Mouse (Mus musculus): ENCODE measurements around the gene Dnajc25. TPM values are rescaled to one million over a fixed set of nuclear protein-coding genes. Genes with fewer than 3 reads are reported as not detected.

Gene Dnajc25
- polyA plus RNA-seq, 1 experiment from 2014 or later, result 11.0 TPM

- no peaks in the 10 kb centered on the region for H3K36me3 ChIP-seq
- no peak overlapping the region for H3K9ac ChIP-seq
- ATAC-seq (ENCODE audit: insufficient number of reproducible peaks, insufficient read depth, low FRiP score, low TSS enrichment), result no peak
- no peaks in the 10 kb centered on the region for H3K9me3 ChIP-seq
- WGBS, result 69% methylated on average over 6 of the region's 6 CpGs
- no peak overlapping the region for H3K27ac ChIP-seq
- no peak overlapping the region for H3K4me2 ChIP-seq (replicated peaks)
- H3K4me3 ChIP-seq, result no peak overlapping the region
- H3K4me1 ChIP-seq, result peaks cover 20% of the 10 kb centered on the region
- H3K27me3 ChIP-seq, result no peaks in the 10 kb centered on the region
These were observed 12.2 kb downstream of the Dnajc25 start for GRCm38 (mm10) chr4:59007016-59007415.

GRCm38 (mm10) chr4:59007974-59008373, 13.1 kb downstream of the Dnajc25 start:
- no peak overlapping the region for H3K9ac ChIP-seq
- H3K4me3 ChIP-seq, result no peak overlapping the region
- H3K4me1 ChIP-seq, result peaks cover 17% of the 10 kb centered on the region
- ATAC-seq (ENCODE audit: insufficient number of reproducible peaks, insufficient read depth, low FRiP score, low TSS enrichment), result no peak
- H3K36me3 ChIP-seq, result no peaks in the 10 kb centered on the region
- 63% methylated on average over 5 of the region's 5 CpGs for WGBS
- H3K9me3 ChIP-seq, result no peaks in the 10 kb centered on the region
- H3K27me3 ChIP-seq, result no peaks in the 10 kb centered on the region
- no peak overlapping the region for H3K27ac ChIP-seq
- H3K4me2 ChIP-seq (replicated peaks), result no peak overlapping the region

GRCm38 (mm10) chr4:59009186-59009585, 14.3 kb downstream of the Dnajc25 start:
- ATAC-seq (ENCODE audit: insufficient number of reproducible peaks, insufficient read depth, low FRiP score, low TSS enrichment), result no peak
- WGBS, result 86% methylated on average over 7 of the region's 7 CpGs
- H3K27me3 ChIP-seq, result no peaks in the 10 kb centered on the region
- H3K4me3 ChIP-seq, result no peak overlapping the region
- H3K4me1 ChIP-seq, result peaks cover 13% of the 10 kb centered on the region
- H3K36me3 ChIP-seq, result 0 out of 2 replicates have a peak, but pooled peaks cover 4% of the 10 kb centered on the region
- H3K4me2 ChIP-seq (replicated peaks), result no peak overlapping the region
- no peak overlapping the region for H3K27ac ChIP-seq
- no peaks in the 10 kb centered on the region for H3K9me3 ChIP-seq
- no peak overlapping the region for H3K9ac ChIP-seq

- no peaks in the 10 kb centered on the region for H3K9me3 ChIP-seq
- H3K4me1 ChIP-seq, result peaks cover 8% of the 10 kb centered on the region
- no peak overlapping the region for H3K4me2 ChIP-seq (replicated peaks)
- H3K36me3 ChIP-seq, result 0 out of 2 replicates have a peak, but pooled peaks cover 5% of the 10 kb centered on the region
- H3K4me3 ChIP-seq, result no peak overlapping the region
- no peak overlapping the region for H3K27ac ChIP-seq
- no peaks in the 10 kb centered on the region for H3K27me3 ChIP-seq
- 74% methylated on average over 4 of the region's 4 CpGs for WGBS
- H3K9ac ChIP-seq, result no peak overlapping the region
- ATAC-seq (ENCODE audit: insufficient number of reproducible peaks, insufficient read depth, low FRiP score, low TSS enrichment), result no peak
These were observed 14.8 kb downstream of the Dnajc25 start for GRCm38 (mm10) chr4:59009696-59010095.

GRCm38 (mm10) chr4:59011446-59011845, 16.6 kb downstream of the Dnajc25 start:
- H3K9ac ChIP-seq, result no peak overlapping the region
- H3K4me2 ChIP-seq (replicated peaks), result no peak overlapping the region
- ATAC-seq (ENCODE audit: insufficient number of reproducible peaks, insufficient read depth, low FRiP score, low TSS enrichment), result no peak
- no peak overlapping the region for H3K27ac ChIP-seq
- 0 out of 2 replicates have a peak, but pooled peaks cover 5% of the 10 kb centered on the region for H3K36me3 ChIP-seq
- H3K4me3 ChIP-seq, result no peak overlapping the region
- no peaks in the 10 kb centered on the region for H3K9me3 ChIP-seq
- H3K4me1 ChIP-seq, result no peaks in the 10 kb centered on the region; the same call in 1 of the 2 replicates
- H3K27me3 ChIP-seq, result no peaks in the 10 kb centered on the region
- 72% methylated on average over 3 of the region's 3 CpGs for WGBS

GRCm38 (mm10) chr4:59015181-59015580, 20.3 kb downstream of the Dnajc25 start:
- H3K4me3 ChIP-seq, result no peak overlapping the region
- H3K4me1 ChIP-seq, result no peaks in the 10 kb centered on the region
- WGBS, result 86% methylated on average over 3 of the region's 3 CpGs
- H3K36me3 ChIP-seq, result peaks cover 26% of the 10 kb centered on the region
- no peak overlapping the region for H3K27ac ChIP-seq
- H3K9me3 ChIP-seq, result no peaks in the 10 kb centered on the region
- ATAC-seq (ENCODE audit: insufficient number of reproducible peaks, insufficient read depth, low FRiP score, low TSS enrichment), result no peak
- no peak overlapping the region for H3K9ac ChIP-seq
- H3K4me2 ChIP-seq (replicated peaks), result no peak overlapping the region
- H3K27me3 ChIP-seq, result no peaks in the 10 kb centered on the region

- no peak overlapping the region for H3K27ac ChIP-seq
- no peaks in the 10 kb centered on the region for H3K4me1 ChIP-seq
- no peaks in the 10 kb centered on the region for H3K9me3 ChIP-seq
- no peaks in the 10 kb centered on the region for H3K27me3 ChIP-seq
- no peak overlapping the region for H3K9ac ChIP-seq
- no peak overlapping the region for H3K4me3 ChIP-seq
- H3K36me3 ChIP-seq, result peaks cover 35% of the 10 kb centered on the region
- H3K4me2 ChIP-seq (replicated peaks), result no peak overlapping the region
- 93% methylated on average over 2 of the region's 2 CpGs for WGBS
- ATAC-seq (ENCODE audit: insufficient number of reproducible peaks, insufficient read depth, low FRiP score, low TSS enrichment), result no peak
These were observed 22.1 kb downstream of the Dnajc25 start for GRCm38 (mm10) chr4:59016922-59017321.

- no peak overlapping the region for H3K27ac ChIP-seq
- H3K9ac ChIP-seq, result no peak overlapping the region
- H3K36me3 ChIP-seq, result 0 out of 2 replicates have a peak, but pooled peaks cover 5% of the 10 kb centered on the region
- H3K4me2 ChIP-seq (replicated peaks), result peak overlapping the region; percentile 59
- peak overlapping the region; percentile 83 for H3K4me3 ChIP-seq
- H3K9me3 ChIP-seq, result no peaks in the 10 kb centered on the region
- H3K4me1 ChIP-seq, result 0 out of 2 replicates have a peak, but pooled peaks cover 6% of the 10 kb centered on the region
- WGBS, result 76% methylated on average over 10 of the region's 10 CpGs
- no peak; the same call in 1 of the 2 replicates for ATAC-seq (ENCODE audit: insufficient number of reproducible peaks, insufficient read depth, low FRiP score, low TSS enrichment)
- no peaks in the 10 kb centered on the region for H3K27me3 ChIP-seq
These were observed 39.6 kb downstream of the Dnajc25 start for GRCm38 (mm10) chr4:59034325-59034917.

GRCm38 (mm10) chr4:59034918-59035785, 40.3 kb downstream of the Dnajc25 start, which contains the start of gene Gng10:
TSS of gene Gng10 (plus strand) at chr4:59035088.
- peak within 1 kb of the TSS; percentile 84 for H3K27ac ChIP-seq
- peak within 1 kb of the TSS; percentile 81 for H3K9ac ChIP-seq
- H3K4me2 ChIP-seq (replicated peaks), result peak within 1 kb of the TSS; percentile 59
- peak; percentile 79 for ATAC-seq (ENCODE audit: insufficient number of reproducible peaks, insufficient read depth, low FRiP score, low TSS enrichment)
- H3K9me3 ChIP-seq, result no peaks in the 10 kb centered on the region
- H3K27me3 ChIP-seq, result no peaks in the 10 kb centered on the region
- WGBS, result 9% methylated on average over 76 of the region's 76 CpGs
- 0 out of 2 replicates have a peak, but pooled peaks cover 6% of the 10 kb centered on the region for H3K4me1 ChIP-seq
- peak within 1 kb of the TSS; percentile 83 for H3K4me3 ChIP-seq
- peaks cover 10% of the 10 kb centered on the region; the same call in 1 of the 2 replicates for H3K36me3 ChIP-seq

GRCm38 (mm10) chr4:59035786-59036350, 41.0 kb downstream of the Dnajc25 start:
- ATAC-seq (ENCODE audit: insufficient number of reproducible peaks, insufficient read depth, low FRiP score, low TSS enrichment), result no peak
- peak overlapping the region; percentile 83 for H3K4me3 ChIP-seq

GRCm38 (mm10) chr4:59036490-59037127, 41.7 kb downstream of the Dnajc25 start:
- Histone ChIP-seq H3K4me3 (no peak overlapping the region), H3K4me2 (replicated peaks) (peak overlapping the region; percentile 4; the same call in 1 of the 2 replicates)
- no peak for ATAC-seq (ENCODE audit: insufficient number of reproducible peaks, insufficient read depth, low FRiP score, low TSS enrichment)

More at GRCm38 (mm10) chr4:59035786-59036350, 41.0 kb downstream of the Dnajc25 start:
- WGBS, result 57% methylated on average over 18 of the region's 18 CpGs
- Histone ChIP-seq H3K9me3 (no peaks in the 10 kb centered on the region), H3K4me2 (replicated peaks) (peak overlapping the region; percentile 59), H3K4me1 (0 out of 2 replicates have a peak, but pooled peaks cover 6% of the 10 kb centered on the region), H3K36me3 (peaks cover 16% of the 10 kb centered on the region; the same call in 1 of the 2 replicates), H3K27ac (peak overlapping the region; percentile 84; the same call in 1 of the 2 replicates), H3K27me3 (no peaks in the 10 kb centered on the region), H3K9ac (peak overlapping the region; percentile 81)

More at GRCm38 (mm10) chr4:59036490-59037127, 41.7 kb downstream of the Dnajc25 start:
- H3K9ac ChIP-seq, result no peak overlapping the region
- WGBS, result 53% methylated on average over 13 of the region's 13 CpGs
- no peaks in the 10 kb centered on the region for H3K27me3 ChIP-seq
- H3K4me1 ChIP-seq, result 0 out of 2 replicates have a peak, but pooled peaks cover 6% of the 10 kb centered on the region
- peaks cover 16% of the 10 kb centered on the region; the same call in 1 of the 2 replicates for H3K36me3 ChIP-seq
- no peaks in the 10 kb centered on the region for H3K9me3 ChIP-seq
- H3K27ac ChIP-seq, result no peak overlapping the region

Measured in embryonic facial prominence, embryonic 12.5 days (tissue).